ENCODE assay signal across 8 mouse cellular contexts in genomic region chr1:194223015-194223414, GRCm38 (mm10).
DNase-seq lines count a peak whose midpoint lies in the region; ATAC-seq and TF ChIP-seq lines count a peak whose summit lies in the region.

No protein-coding gene starts in this region.

- no peak for TF ChIP-seq POLR2A in ES-Bruce4 (IDR thresholded peaks at IDR 0.05; ENCODE audit: insufficient read depth, low read length)
- no peak for TF ChIP-seq POLR2A in olfactory bulb, adult 2 months (IDR thresholded peaks at IDR 0.05; ENCODE audit: insufficient read depth, low read depth, low read length)
- no peak for TF ChIP-seq POLR2A in thymus, adult 2 months (IDR thresholded peaks at IDR 0.05; ENCODE audit: control insufficient read depth, extremely low read depth, insufficient read depth, low read length, poor library complexity)

- H3K4me2 ChIP-seq in forebrain, embryonic 12.5 days = no peak overlapping the region
- H3K4me2 ChIP-seq in liver, embryonic 16.5 days (ENCODE audit: low read depth, low read length) = no peak overlapping the region

- H3K4me1 ChIP-seq in ES-Bruce4 (ENCODE audit: control insufficient read depth, insufficient read depth, low read length) = no peaks in the 10 kb centered on the region
- peaks cover 48% of the 10 kb centered on the region for H3K4me1 ChIP-seq in forebrain, embryonic 12.5 days
- no peaks in the 10 kb centered on the region for H3K4me1 ChIP-seq in liver, embryonic 16.5 days (ENCODE audit: control insufficient read depth, low read depth, low read length)
- H3K4me1 ChIP-seq in olfactory bulb, adult 2 months (ENCODE audit: control insufficient read depth, insufficient read depth, low read length) = no peaks in the 10 kb centered on the region
- H3K4me1 ChIP-seq in thymus, adult 2 months (replicated peaks; ENCODE audit: control insufficient read depth, insufficient read depth, low read length) = no peaks in the 10 kb centered on the region

- H3K27ac ChIP-seq in ES-Bruce4 (ENCODE audit: insufficient read depth, low read length) = no peak overlapping the region
- no peak overlapping the region for H3K27ac ChIP-seq in forebrain, embryonic 12.5 days
- no peak overlapping the region for H3K27ac ChIP-seq in liver, embryonic 16.5 days (ENCODE audit: low read length)
- no peak overlapping the region for H3K27ac ChIP-seq in olfactory bulb, adult 2 months (ENCODE audit: insufficient read depth, low read depth, low read length)
- no peak overlapping the region for H3K27ac ChIP-seq in thymus, adult 2 months (ENCODE audit: control insufficient read depth, insufficient read depth, low read length)

- peak; percentile 83 for TF ChIP-seq CTCF in ES-Bruce4 (IDR thresholded peaks at IDR 0.05; ENCODE audit: low read depth, low read length)
- TF ChIP-seq CTCF in olfactory bulb, adult 2 months (IDR thresholded peaks at IDR 0.05; ENCODE audit: insufficient read depth, low read depth, low read length) = peak; percentile 82; the same call in 1 of the 2 replicates
- TF ChIP-seq CTCF in thymus, adult 2 months (IDR thresholded peaks at IDR 0.05; ENCODE audit: borderline replicate concordance, control insufficient read depth, extremely low read depth, insufficient read depth, low read length, poor library complexity) = peak; percentile 82; the same call in 1 of the 2 replicates

- no peak overlapping the region for H3K9ac ChIP-seq in ES-Bruce4 (ENCODE audit: low read depth, poor library complexity, severe bottlenecking)
- H3K9ac ChIP-seq in forebrain, embryonic 12.5 days = no peak overlapping the region
- no peak overlapping the region for H3K9ac ChIP-seq in liver, embryonic 16.5 days (ENCODE audit: low read depth, low read length)

- intact Hi-C loops in heart, postnatal 10 days (cut with DNase I) = loop anchor here (1.0 to 10.0 kb wide), 3 partner anchors 522 to 778 kb away; no protein-coding TSS in a partner anchor

- TF ChIP-seq EP300 in ES-Bruce4 (IDR thresholded peaks at IDR 0.05; ENCODE audit: insufficient read depth, low read depth, low read length) = no peak

- peak; percentile 75 for ATAC-seq in forebrain, embryonic 12.5 days (ENCODE audit: low FRiP score)
- ATAC-seq in liver, embryonic 16.5 days (ENCODE audit: low read depth) = peak; percentile 43; the same call in 1 of the 2 replicates

- DNase-seq in c-Kit-positive CD71-positive TER-119-negative erythroid progenitor cells, embryonic 14.5 days (ENCODE audit: low read depth) = peak; percentile 13
- DNase-seq in heart, postnatal 10 days = peak; percentile 86
- peak; percentile 54 to 82 for DNase-seq in kidney, postnatal 36 days
- peak; percentile 58 for DNase-seq in thymus, adult 2 months

- H3K27me3 ChIP-seq in ES-Bruce4 (ENCODE audit: control insufficient read depth, insufficient read depth, low read length, poor library complexity, severe bottlenecking) = no peaks in the 10 kb centered on the region
- H3K27me3 ChIP-seq in forebrain, embryonic 12.5 days = no peaks in the 10 kb centered on the region
- no peaks in the 10 kb centered on the region for H3K27me3 ChIP-seq in liver, embryonic 16.5 days (ENCODE audit: control insufficient read depth, insufficient read depth, low read depth, low read length)
- no peaks in the 10 kb centered on the region for H3K27me3 ChIP-seq in thymus, adult 2 months (ENCODE audit: control insufficient read depth, insufficient read depth, low read length)

- WGBS in forebrain, embryonic 12.5 days = 2% methylated on average over 9 of the region's 9 CpGs
- WGBS in liver, embryonic 16.5 days (ENCODE audit: insufficient replicate concordance) = under 1% methylated on average over 9 of the region's 9 CpGs
- WGBS in olfactory bulb, adult 2 months = 2% methylated on average over 9 of the region's 9 CpGs
- whole genome bisulfite sequencing in thymus, adult 2 months = 2% methylated on average over 9 of the region's 9 CpGs

- no peak overlapping the region for H3K4me3 ChIP-seq in ES-Bruce4 (ENCODE audit: low read depth, low read length)
- no peak overlapping the region for H3K4me3 ChIP-seq in forebrain, embryonic 12.5 days (replicated peaks)
- H3K4me3 ChIP-seq in liver, embryonic 16.5 days (ENCODE audit: low read depth, low read length) = no peak overlapping the region
- no peak overlapping the region for H3K4me3 ChIP-seq in olfactory bulb, adult 2 months (ENCODE audit: insufficient read depth, low read depth, low read length)
- H3K4me3 ChIP-seq in thymus, adult 2 months (ENCODE audit: control insufficient read depth, insufficient read depth, low read length) = no peak overlapping the region

- no peaks in the 10 kb centered on the region for H3K9me3 ChIP-seq in ES-Bruce4 (replicated peaks; ENCODE audit: control insufficient read depth, insufficient read depth, low read length, poor library complexity, severe bottlenecking)
- no peaks in the 10 kb centered on the region for H3K9me3 ChIP-seq in forebrain, embryonic 12.5 days
- H3K9me3 ChIP-seq in liver, embryonic 16.5 days (replicated peaks; ENCODE audit: control insufficient read depth, low read length) = no peaks in the 10 kb centered on the region

- H3K36me3 ChIP-seq in ES-Bruce4 (ENCODE audit: control insufficient read depth, insufficient read depth, low read length, poor library complexity, severe bottlenecking) = no peaks in the 10 kb centered on the region
- H3K36me3 ChIP-seq in forebrain, embryonic 12.5 days (replicated peaks) = no peaks in the 10 kb centered on the region
- no peaks in the 10 kb centered on the region for H3K36me3 ChIP-seq in liver, embryonic 16.5 days (ENCODE audit: control insufficient read depth, insufficient read depth)
- no peaks in the 10 kb centered on the region for H3K36me3 ChIP-seq in thymus, adult 2 months (ENCODE audit: control insufficient read depth, insufficient read depth, low read length)

Comparison
In these comparisons a context has a peak if more than half of its experiments do, and no peak if none do; other contexts are left out.
1. DNase-seq: peak in every context shown above with its lines; median percentile 86 in heart, postnatal 10 days; 68 in kidney, postnatal 36 days; 58 in thymus, adult 2 months; 13 in c-Kit-positive CD71-positive TER-119-negative erythroid progenitor cells, embryonic 14.5 days.